Mouse (Mus musculus) thymus, adult 2 months (tissue): ENCODE results near the gene Ispd. TPM values are rescaled to one million over a fixed set of nuclear protein-coding genes. Genes with fewer than 3 reads are reported as not detected.

ENCODE experiments used
- DNase-seq: peaks from one replicate; pipeline ENCODE4 v3.0.0; 2021
- H3K27ac ChIP-seq: fragments of 200-500 bp; 2 replicates; pipeline ENCODE4 v1.5.1; 2012; ENCODE audit warnings: low read length, control low read depth; ENCODE audit not compliant: control insufficient read depth, insufficient read depth
- H3K27me3 ChIP-seq: fragments of 200-500 bp; 2 replicates; pipeline ENCODE4 v1.6.1; 2012; ENCODE audit warnings: mild to moderate bottlenecking, low read length, moderate library complexity, mixed read lengths; ENCODE audit not compliant: control insufficient read depth, insufficient read depth
- H3K36me3 ChIP-seq: fragments of 200-500 bp; 2 replicates; pipeline ENCODE4 v1.6.1; 2012; ENCODE audit warnings: mild to moderate bottlenecking, low read length, moderate library complexity; ENCODE audit not compliant: control insufficient read depth, insufficient read depth
- H3K4me1 ChIP-seq: fragments of 200-500 bp; replicated peaks from 2 replicates; pipeline ENCODE4 v1.6.1; 2012; ENCODE audit warnings: low read length; ENCODE audit not compliant: control insufficient read depth, insufficient read depth
- H3K4me3 ChIP-seq: fragments of 200-500 bp; 2 replicates; pipeline ENCODE4 v1.5.1; 2012; ENCODE audit warnings: mild to moderate bottlenecking, low read length, control low read depth, moderate library complexity; ENCODE audit not compliant: control insufficient read depth, insufficient read depth
- CTCF ChIP-seq: fragments of 200-500 bp; IDR thresholded peaks from 2 replicates; pipeline ENCODE4 v1.5.1; 2012; ENCODE audit warnings: mild to moderate bottlenecking, control low read depth, low read length, moderate library complexity, borderline replicate concordance; ENCODE audit not compliant: control insufficient read depth, poor library complexity, insufficient read depth; ENCODE audit errors: extremely low read depth
- POLR2A ChIP-seq: fragments of 200-500 bp; IDR thresholded peaks from 2 replicates; pipeline ENCODE4 v1.6.1; 2012; ENCODE audit warnings: mild to moderate bottlenecking, low read length, control low read depth, moderate library complexity; ENCODE audit not compliant: control insufficient read depth, poor library complexity, insufficient read depth; ENCODE audit errors: extremely low read depth
- WGBS: fragments of 180-500 bp; shearing (Covaris S2); methylation state at CpG from one replicate; pipeline ENCODE4 v1.1.7; 2018; 5-methylcytosine and 5-hydroxymethylcytosine counted together
- polyA plus RNA-seq: library from polyadenylated mRNA; depleted of rRNA; stranded (reverse); fragments of >200 nt; gene quantifications from 2 replicates; pipeline ENCODE4 v1.2.3, GENCODE M21; 2012; rRNA removed

The Ispd gene
- polyA plus RNA-seq: 0.53 and 0.70 TPM in 2 replicates

GRCm38 (mm10) chr12:36381441-36382340 lies at the start of gene Ispd, which contains the start of gene D630036H23Rik:
Gene Ispd, plus strand, starts transcription at chr12:36381450.
Gene D630036H23Rik, minus strand, starts transcription at chr12:36382181.
- under 1% methylated on average over 64 of the region's 64 CpGs for WGBS
- peak; percentile 78 for DNase-seq
- 0 out of 2 replicates have a peak, but pooled peaks cover 2% of the 10 kb centered on the region for H3K4me1 ChIP-seq
- H3K27ac ChIP-seq: no peak within 1 kb of the TSS
- no peak for TF ChIP-seq POLR2A
- TF ChIP-seq CTCF: no peak
- no peaks in the 10 kb centered on the region for H3K27me3 ChIP-seq
- no peaks in the 10 kb centered on the region for H3K36me3 ChIP-seq
- peak within 1 kb of the TSS; percentile 76 for H3K4me3 ChIP-seq

DNA sequence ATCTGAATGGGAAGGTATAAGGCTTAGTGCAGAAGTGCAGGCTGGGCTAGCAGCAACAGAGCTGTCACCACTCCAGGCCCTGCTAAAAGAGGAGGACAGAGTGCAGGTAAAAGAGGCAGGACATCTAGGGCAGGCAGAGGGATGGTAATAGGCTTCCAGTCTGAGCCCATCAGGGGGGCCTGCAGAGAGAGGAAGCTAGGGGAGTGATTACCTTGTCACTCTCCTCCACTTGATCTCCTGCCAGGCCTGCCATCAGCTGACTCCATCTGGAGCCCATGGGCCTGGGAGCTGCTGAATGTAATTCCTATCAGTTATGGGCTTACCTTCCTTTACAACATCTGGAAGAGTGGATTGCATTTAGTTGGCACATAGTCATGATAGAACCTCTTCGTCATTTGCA lies 48.6 kb upstream of the Ispd start:
- Histone ChIP-seq H3K27me3 (no peaks in the 10 kb centered on the region), H3K4me3 (no peak overlapping the region), H3K4me1 (no peaks in the 10 kb centered on the region), H3K36me3 (no peaks in the 10 kb centered on the region), H3K27ac (no peak overlapping the region)
- 94% methylated on average over 1 of the region's 1 CpGs for WGBS
- DNase-seq: no peak
- TF ChIP-seq POLR2A: no peak
- no peak for TF ChIP-seq CTCF

GRCm38 (mm10) chr12:36333837-36334281 lies 47.4 kb upstream of the Ispd start:
- no peak for DNase-seq
- WGBS: 80% methylated on average over 9 of the region's 9 CpGs
- TF ChIP-seq CTCF (no peak), POLR2A (no peak)
- H3K27me3 ChIP-seq: no peaks in the 10 kb centered on the region
- no peaks in the 10 kb centered on the region for H3K36me3 ChIP-seq
- no peak overlapping the region for H3K4me3 ChIP-seq
- no peaks in the 10 kb centered on the region for H3K4me1 ChIP-seq
- H3K27ac ChIP-seq: no peak overlapping the region

DNA sequence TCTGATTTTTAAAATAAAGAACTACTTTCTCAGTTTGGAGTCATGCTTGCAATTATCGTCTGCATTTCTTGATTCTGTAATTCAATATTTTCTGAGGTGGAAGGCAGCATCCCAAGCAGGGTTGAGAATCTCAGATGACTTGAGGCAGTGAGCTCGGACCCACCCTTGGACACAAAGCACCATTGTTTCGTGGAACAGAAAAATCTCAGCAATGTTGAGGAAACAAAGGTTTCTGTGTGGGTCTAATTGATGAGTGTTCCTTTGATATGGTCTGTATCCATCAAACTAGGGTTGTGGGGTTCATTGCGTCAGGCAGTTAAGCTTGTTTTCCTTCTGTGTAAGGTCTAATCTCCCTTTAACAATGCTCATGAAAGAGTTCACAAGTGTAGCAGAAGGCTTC lies 37.1 kb upstream of the Ispd start:
- H3K4me1 ChIP-seq: no peaks in the 10 kb centered on the region
- no peak overlapping the region for H3K4me3 ChIP-seq
- no peak overlapping the region for H3K27ac ChIP-seq
- DNase-seq: no peak
- TF ChIP-seq CTCF (no peak), POLR2A (no peak)
- no peaks in the 10 kb centered on the region for H3K27me3 ChIP-seq
- WGBS: 89% methylated on average over 4 of the region's 4 CpGs
- no peaks in the 10 kb centered on the region for H3K36me3 ChIP-seq

DNA sequence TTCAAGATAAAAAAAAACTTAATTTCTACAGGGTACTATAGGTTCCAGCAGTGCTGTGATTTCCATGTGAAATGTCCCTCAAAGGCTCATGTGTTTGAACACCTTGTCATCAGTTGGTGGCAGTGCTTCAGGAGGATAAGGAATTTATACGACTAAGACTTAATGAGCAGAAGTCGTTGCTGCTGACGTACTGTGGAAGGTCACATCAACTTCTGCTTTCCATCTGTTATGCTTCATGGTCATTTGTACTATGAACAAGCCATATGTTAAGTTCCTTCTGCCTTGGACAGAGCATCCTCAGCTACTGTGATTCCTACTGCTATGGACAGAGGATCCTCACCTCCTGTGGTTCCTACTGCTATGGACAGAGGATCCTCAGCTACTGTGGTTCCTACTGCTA lies 21.2 kb upstream of the Ispd start:
- no peaks in the 10 kb centered on the region for H3K27me3 ChIP-seq
- WGBS: 86% methylated on average over 3 of the region's 3 CpGs
- H3K4me3 ChIP-seq: no peak overlapping the region
- DNase-seq: no peak
- TF ChIP-seq CTCF: no peak
- TF ChIP-seq POLR2A: no peak
- H3K36me3 ChIP-seq: no peaks in the 10 kb centered on the region
- H3K4me1 ChIP-seq: no peaks in the 10 kb centered on the region
- H3K27ac ChIP-seq: no peak overlapping the region

- H3K27me3 ChIP-seq: no peaks in the 10 kb centered on the region
- WGBS: 95% methylated on average over 5 of the region's 5 CpGs
These were observed 20.6 kb upstream of the Ispd start for GRCm38 (mm10) chr12:36360693-36361092.

More at GRCm38 (mm10) chr12:36360693-36361092, 20.6 kb upstream of the Ispd start:
- no peaks in the 10 kb centered on the region for H3K4me1 ChIP-seq
- no peak overlapping the region for H3K4me3 ChIP-seq
- TF ChIP-seq CTCF: no peak
- TF ChIP-seq POLR2A: no peak
- H3K36me3 ChIP-seq: no peaks in the 10 kb centered on the region
- DNase-seq: no peak
- no peak overlapping the region for H3K27ac ChIP-seq
